Mouse (Mus musculus): ENCODE data around the gene Afap1l2.

Gene Afap1l2

DNA sequence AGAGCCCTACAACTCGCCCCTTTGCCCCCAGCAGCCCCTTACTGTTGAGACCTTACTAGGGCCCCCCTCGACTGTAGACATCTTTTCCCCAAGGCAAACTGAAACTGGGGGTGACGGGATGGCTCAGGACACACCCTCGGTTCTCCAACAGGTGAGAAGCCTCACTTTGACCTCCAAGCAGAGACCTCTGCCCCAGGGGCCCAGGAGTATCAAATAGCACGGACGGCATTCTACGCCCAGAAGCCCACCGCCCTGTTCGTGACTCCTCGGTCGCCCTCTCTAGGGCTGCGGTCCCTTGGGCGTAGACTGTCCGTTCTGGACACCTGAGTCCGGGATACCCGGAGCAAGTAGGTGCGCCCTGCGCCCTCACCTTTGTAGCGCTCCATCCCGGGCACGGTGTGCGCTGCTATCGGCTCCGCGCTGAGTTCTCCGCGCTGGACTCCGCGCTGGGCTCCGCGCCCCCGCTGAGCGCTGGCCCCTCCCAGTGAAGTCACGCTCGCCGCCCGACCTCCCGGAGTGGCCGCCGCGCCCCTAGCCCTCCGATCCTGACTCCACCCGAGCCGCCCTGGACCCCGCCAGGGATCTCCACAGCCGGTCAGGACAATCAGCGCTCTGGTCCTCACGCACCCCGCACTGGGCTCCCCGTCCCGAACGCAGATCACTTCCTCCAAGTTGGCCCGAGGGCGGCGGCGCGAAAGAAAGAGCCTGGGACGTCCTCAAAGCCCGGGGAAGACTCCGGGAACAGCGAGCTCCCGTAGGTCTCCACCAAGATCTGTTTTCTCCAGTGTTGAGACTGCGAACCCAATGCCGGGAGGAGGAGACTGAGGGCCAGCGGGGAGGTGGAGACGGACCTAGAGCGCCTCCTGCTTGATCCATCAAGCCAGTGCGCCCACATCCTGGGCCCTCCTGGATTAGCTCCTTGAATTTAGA is at the start of gene Afap1l2:
Afap1l2 (minus strand) TSS at position 448 of the 930 bp plus-strand sequence.
- peak; percentile 83 for DNase-seq (ENCODE audit: low read depth, low spot score)

DNA sequence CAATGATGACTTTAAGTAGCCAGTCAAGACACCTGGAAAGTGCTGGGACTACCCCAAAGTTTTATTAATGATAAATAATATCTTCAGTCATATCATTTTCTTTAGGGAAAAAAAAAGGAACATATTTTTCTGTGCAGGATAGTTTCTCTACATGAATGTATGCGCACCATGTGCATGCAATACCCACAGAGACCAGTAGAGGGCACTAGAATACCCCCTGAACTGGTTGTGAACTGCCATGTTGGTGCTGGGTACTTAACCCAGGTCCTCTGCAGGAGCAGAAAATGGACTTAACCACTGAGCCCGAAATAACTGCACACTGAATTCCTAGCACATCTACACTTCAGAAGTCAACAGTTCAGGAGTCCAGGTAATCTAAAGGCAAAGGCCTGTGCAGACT is 49.5 kb upstream of the Afap1l2 start:
- peak; percentile 48 for DNase-seq (ENCODE audit: low read depth, low spot score)

DNA sequence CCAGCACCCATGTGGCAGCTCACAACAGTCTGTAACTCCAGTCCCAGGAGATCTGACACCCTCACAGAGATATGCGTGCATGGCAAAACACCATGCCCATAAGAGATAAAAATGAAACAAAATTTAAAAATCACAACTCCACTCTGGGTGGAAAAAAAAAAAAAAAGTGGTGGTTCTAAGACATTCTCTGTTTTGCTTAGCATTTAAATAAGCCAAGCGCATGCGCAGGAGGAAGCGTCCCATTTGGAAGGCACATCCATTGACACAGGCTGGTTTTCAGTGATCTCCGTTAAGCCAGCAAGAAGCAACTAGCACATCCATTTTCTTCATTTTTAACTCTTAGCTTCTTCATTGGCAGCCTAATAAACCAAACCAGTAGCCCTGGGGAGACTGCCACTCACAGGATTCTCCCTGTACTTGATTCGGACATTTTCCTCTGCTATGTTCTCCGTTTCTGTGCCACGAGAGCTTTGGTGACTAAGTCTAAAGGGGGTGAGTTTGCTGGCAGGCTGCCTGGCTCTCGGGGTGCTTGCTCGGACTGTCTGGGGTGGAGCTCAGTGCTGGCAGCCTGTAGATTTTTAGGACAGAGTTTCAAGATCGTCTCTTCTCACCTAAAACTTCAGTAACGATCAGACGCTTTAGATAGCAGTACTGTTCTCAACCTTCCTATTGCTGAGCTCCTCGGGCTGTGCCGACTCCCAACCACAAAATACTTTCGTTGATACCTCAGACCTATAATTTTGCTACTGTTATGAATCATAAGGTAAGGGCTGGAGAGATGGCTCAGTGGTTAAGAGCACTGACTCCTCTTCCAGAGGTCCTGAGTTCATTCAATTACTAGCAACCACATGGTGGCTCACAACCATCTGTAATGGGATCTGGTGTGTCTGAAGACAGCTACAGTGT is 47.4 kb upstream of the Afap1l2 start:
- DNase-seq (ENCODE audit: low read depth, low spot score) = peak; percentile 18

DNA sequence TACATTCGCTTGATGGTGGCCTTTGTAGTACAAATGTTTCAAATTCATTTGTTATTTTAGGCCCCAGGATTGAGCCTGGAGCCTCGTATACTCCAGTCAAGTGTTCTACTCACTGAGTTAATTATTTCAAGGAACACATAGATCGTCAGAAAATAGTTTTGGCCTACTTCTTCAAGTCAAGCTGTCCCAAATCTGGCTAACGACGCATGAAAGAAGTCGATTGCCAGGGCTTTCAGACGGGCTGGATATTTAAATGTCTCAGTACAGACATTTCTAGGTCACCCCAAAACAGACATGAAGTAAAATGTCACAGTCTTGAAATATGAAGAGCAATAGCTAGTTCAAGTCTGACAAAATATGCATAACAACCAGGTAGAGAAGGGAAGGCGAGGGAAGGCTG is 44.9 kb upstream of the Afap1l2 start:
- DNase-seq (ENCODE audit: low read depth, low spot score) = no peak

DNA sequence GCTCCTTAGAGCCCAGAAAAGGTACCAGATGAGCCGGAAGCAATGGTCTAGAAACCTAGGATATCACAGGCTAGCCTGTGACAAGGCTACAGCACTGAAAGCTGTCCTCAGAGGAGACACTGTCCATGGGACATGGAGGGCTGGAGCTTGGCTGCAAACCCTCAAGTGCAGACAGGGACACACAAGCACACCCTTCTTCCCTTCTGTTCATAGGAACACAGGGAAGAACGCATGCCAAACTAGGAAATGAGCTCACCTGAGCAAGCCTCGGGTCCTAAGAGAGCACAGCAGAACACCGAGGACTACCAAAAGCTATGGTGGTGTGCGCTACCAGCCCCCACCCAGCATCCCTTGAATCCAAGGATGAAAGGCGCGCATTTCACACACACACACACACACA is 44.0 kb upstream of the Afap1l2 start:
- DNase-seq (ENCODE audit: low read depth, low spot score) = no peak

DNA sequence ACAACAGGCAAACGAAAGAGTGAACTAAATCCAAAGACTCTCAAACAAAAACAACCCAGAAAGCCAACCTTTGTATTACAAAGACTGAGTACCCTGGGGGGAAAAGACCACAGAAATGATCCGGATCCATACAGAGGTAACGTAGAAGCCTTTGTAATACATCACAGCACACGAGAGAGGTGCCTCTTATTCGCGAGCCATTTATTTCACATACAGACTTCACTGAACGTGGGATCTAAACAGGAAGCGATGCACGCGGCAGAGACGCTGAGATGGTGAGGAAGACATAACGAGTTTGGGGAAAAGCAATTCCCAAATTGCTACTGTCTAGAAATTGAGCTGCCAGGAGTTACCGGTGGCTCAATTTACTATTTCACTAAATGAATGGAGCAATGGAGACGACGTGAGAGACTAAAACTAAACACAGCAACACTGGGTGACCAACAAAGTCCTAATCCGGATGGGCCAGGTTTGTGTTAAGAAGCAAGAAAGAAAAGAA is 41.6 kb upstream of the Afap1l2 start:
- no peak for DNase-seq (ENCODE audit: low read depth, low spot score)

DNA sequence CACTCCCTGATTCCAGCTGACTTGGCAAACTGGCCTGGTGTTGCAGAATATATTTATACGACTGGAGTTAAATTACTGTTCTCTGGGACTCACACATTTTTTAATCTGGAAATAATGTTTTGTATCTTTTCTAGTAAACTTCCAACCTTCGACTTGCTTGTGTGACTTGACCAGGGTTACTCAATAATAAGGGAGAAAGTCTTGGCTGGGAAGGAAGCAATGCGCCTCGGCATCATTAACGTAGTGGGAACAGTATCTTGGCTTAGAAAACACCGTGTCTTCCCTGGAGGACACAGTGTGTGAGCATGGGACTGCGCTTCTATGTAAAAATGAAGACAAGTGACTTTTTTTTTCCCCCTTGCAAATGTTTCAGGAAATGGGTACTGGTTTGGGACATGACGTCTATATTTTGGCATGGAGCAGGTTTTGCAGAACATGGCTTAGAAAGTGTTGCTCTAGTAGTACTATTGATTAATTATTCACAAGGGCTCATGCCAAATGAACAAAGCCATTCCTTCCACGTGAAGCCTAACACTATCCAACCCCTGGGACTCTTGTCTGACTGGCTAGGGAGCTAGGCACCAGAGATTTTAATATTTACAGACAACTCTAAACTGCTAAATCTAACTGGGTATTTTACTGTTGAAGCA is 39.8 kb upstream of the Afap1l2 start:
- no peak for DNase-seq (ENCODE audit: low read depth, low spot score)

DNA sequence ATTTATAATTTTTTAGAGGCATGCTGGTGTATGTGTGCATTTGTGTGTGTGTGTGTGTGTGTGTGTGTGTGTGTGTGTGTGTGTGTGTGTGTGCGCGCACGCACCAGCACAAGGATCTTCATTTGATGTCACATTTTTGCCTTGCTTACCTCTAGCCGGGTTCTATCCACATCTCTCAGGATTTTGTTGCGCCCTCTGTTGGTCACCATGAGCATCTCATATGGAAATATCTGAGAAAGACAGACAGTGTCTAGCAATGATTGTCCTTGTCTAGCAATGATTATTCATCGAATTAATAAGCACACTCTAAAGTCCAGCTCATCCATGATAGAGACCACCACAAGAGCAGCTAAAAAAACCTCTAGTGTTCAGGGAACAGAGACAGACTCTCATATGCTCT is 31.2 kb upstream of the Afap1l2 start:
- DNase-seq (ENCODE audit: low read depth, low spot score) = peak; percentile 73

DNA sequence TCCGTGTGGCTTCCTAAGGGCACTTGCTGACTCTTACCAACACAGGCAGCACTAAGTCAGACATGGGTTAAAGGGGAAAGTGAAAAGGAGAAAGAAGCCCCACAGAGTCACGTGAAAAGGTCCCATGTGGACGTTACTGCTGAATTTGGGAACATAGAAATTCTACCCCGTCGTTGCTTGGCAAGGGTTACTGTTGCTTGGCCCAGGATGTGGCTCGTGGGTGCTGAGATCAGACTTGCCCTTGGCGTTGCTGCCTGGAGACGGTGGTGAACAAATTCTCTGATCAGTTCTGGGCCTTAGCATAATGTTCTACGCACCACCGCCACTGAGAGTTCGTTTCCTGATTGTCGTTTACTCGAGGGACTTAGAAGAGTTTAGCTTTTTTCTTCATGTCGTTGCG is 28.8 kb upstream of the Afap1l2 start:
- DNase-seq (ENCODE audit: low read depth, low spot score) = no peak

DNA sequence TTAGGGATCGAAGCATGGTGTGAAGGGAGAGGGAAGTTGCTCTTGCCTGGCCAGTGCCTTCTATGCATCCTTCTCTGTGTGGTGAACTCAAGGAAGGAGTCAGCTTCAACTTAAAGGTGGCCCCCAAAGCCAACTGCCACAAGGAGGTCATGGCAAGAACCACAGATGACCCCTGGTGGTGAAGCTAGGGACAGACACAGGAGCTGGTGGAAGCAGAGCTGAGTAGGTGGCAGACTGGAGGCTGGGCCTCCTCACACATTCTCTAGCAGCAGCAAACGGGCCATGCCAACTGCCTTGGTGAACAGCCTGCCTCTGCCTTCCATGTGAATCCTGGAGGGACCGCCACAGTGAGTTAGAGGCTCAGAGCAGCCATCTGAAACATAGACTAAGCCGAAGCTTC is 23.6 kb upstream of the Afap1l2 start:
- peak; percentile 72 for DNase-seq (ENCODE audit: low read depth, low spot score)

DNA sequence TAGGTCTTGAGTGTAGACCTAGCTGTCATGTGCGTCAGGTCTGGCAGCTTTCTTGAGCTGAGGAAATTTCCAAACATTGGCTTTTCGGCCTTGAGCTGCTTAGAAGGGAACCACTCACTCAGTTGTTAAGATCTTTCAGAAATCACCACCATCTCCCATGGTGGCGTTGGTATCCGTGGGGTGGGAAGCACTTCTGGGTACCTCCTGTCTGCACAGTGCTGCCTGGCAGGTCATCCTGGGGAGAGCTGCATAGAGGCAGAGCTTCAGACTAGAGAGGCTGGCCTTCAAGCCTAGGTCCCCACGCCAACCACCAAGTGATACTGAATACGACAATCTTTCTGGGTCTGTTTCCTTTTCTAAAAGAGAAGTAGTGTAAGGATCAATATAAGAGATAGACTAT is 21.4 kb upstream of the Afap1l2 start:
- DNase-seq (ENCODE audit: low read depth, low spot score) = no peak

DNA sequence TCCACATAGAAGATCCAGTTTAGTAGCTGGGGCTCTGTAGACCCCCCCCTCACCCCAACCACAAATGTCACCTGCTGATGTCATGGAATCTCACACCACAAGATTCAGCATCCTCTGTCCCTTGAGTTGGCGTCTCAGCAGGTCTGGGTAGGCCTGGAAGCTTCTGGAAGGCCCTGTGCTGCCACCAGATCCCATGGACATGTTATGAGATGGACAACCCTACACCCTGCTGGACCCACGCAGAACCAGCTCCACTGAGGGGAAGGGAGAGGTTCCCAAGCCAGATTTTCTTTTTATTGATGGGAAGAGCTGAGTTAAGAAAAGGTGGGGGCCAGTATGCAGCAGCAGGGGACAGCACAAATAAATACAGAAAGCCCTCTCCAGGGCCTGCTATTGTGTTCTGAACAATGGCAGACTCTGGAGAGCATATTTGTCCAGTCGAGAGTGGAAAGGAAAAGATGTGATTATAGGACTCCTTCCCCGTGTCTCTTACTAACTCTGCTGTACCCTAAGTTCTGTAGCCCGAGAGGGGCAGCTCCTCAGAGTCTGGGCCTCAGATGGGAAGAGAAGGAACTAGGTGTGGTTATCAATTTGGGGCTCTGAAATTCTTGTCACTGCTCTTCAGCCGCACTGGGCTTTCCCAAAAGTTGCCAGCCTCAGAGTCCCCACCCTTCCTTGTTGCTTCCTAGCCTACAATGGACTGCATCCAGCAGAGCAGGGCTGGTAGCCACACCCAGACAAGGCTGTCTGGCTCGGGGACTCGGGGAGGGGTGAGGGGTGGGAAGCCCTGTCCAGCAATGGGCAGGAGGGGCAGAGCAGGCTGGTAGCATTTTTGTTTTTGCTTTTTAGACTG is 20.5 kb upstream of the Afap1l2 start:
- DNase-seq (ENCODE audit: low read depth, low spot score) = peak; percentile 24

DNA sequence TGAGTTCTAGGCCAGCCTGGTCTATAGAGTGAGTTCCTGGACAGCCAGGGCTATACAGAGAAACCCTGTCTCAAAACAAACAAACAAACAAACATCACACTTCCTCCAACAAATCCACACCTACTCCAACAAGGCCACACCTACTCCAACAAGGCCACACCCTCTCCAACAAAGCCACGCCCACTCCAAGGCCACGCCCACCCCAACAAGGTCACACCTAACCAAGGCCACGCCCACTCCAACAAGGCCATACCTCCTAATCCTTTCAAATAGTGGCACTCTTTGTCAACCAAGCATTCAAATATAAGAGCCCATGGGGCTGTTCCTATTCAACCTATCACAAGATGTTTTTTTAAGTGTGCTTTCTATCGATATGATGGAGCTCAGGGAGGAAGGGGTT is 18.5 kb upstream of the Afap1l2 start:
- peak; percentile 59 for DNase-seq (ENCODE audit: low read depth, low spot score)

DNA sequence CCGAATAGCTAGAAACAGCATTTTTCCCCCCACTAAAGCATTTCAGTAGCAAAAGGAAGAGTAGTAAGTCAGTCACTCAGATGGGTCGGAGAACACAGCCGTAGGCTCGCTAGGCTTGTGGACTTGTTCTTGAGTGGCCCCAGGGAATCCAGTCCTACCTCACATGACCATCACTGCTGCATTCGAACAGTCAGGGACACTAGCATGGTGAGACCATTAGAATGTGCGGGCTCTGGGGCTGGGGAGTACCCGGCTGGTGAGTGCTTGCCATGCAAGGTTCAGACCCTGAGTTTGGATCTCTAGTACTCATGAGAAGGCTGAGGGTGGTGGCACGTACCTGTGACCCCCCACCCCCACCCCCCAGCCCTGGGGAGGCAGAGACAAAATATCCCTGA is 9.8 kb upstream of the Afap1l2 start:
- DNase-seq (ENCODE audit: low read depth, low spot score) = no peak

DNA sequence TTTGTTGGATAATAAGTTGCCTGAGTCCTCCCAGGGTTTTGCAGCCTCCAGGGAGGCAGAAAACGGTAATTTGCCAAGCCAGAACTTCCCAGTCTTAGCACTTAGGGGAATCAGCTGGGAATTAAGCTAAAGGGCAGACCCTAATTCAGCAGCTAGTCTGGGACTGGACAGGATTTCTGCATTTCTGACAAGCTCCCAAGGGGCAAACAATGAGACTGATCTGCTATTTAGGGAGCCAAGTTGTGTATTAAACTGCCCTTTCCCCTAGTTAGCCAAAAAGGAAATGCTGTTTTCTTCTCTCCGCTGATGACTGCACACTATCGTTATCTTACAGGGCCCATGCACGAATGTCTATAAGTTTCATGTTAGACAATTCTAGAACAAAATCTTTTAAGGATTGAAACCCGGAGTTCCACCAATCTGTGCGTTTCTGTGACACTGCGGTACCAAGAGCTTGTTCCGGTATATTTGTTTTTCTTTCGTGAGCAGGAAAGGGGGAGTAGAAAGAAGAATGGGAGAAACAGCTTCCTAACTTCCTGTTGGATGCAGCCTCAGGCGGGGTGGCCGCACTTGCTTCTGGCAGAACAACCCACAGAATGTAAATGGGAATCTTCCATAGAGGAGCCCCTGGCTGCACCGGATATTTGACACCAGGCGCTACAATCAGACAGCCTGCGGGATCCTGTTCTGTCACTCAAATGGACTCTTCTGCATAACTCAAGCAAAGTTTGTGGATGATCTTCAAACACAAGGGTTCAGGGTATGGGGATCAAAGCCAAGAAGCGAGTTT is 9.2 kb upstream of the Afap1l2 start:
- peak; percentile 38 for DNase-seq (ENCODE audit: low read depth, low spot score)

DNA sequence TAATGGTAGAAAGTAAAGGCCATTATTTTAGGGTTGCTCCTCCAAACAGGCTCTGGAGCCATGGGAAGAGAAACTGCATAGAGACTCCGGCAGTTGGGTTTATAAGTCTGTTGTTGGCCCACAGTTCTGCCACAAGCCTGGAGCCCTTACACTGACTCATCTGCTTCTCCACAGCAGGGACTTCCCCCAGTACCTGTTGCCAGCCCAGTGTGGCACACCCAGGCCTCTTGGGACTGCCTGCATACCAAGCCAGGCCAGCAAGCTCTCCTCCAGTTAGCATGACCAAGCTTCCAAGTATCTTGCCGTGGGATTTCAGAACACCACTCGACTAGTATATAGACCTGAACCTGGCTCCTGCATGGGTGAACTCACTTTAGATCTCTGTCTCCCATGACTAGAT is 6.8 kb upstream of the Afap1l2 start:
- DNase-seq (ENCODE audit: low read depth, low spot score) = no peak

DNA sequence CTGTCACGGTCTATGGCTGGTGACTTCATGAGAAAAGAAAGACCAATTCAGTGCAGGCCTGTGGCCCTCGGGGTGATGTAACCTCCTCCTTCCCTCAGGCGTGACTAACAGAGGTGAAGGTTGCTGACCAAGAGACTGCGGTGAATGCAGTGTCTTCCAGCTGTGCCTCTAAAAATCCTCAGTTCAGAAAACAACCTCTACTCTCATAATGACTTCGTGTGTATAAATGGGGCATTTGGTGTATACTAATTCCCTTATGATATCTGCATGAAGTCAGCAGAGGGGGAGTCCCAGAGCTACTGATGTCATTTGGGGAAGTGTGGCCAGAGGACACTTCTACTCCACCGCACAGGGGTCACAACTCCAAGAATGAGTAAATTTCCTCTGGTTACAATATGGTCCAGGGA is 5.2 kb upstream of the Afap1l2 start:
- no peak for DNase-seq (ENCODE audit: low read depth, low spot score)

DNA sequence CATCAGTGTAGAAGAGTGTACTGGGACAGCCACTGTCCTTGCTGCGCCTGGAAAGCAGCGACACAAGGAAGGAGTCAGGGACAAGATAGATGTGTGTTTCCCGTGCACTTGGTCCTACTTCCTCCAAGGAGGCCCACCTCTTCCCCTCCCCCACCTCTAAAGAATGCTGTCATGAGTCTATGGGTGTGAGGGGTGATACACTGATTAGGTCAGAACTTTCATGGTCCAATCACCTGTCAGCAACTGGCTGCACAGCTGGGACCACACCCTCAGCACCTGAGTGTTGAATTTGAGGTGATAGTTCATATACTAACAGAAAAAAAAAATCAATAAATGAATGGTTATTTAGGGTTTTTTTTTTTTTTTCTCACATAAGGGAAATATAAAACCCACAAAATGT is 4.0 kb upstream of the Afap1l2 start:
- DNase-seq (ENCODE audit: low read depth, low spot score) = no peak

DNA sequence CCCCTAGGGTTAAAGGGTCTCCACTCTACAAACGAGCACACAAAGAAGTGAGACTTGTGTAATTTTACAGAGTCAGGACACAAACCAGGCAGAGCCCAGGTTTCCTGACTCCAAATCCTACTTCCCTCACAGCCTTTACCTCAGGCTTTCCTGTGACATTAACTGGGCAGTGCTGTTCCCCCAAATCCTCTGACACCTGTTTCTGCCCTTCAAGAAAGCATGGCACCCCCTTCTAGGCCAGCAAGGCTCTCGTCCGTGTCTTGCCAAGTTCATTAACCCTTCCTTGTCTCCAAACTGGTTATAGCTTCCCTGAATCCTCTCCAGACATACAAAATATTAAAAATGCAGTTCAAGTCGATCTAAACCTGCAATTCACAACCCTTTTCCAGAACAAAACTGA is 2.0 kb upstream of the Afap1l2 start:
- no peak for DNase-seq (ENCODE audit: low read depth, low spot score)

DNA sequence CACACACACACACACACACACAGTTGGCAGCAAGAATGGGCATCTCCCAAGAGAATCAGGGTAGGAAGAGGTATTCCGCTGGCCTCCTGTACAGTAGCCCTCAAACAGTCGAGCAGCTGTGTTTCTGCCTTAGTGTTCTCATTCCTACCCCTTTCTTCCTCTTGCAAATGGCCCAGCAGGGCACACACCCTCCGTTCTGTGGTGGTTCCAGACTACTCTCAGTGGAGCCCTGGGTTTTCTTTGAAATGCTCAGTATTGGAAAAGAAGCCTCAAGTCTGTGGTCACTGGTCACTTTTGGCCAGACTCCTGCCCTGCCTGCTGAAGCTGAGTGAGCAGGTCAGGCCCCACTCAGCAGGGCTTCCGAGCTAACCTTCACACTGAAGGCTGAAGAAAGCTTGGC is 1.6 kb upstream of the Afap1l2 start:
- DNase-seq (ENCODE audit: low read depth, low spot score) = no peak

Measured in R1 (cell line).